Mouse (Mus musculus) embryonic facial prominence, embryonic 11.5 days (tissue): Measurements from ENCODE around the gene Exoc6. TPM values are rescaled to one million over a fixed set of nuclear protein-coding genes. Genes with fewer than 3 reads are reported as not detected.

ENCODE experiments used
- ATAC-seq: fragments of 200-750 bp; cut with Nextera tagmentation; replicated peaks from 2 replicates; pipeline ENCODE4 v1.8.0; 2017; ENCODE audit warnings: low read depth; ENCODE audit not compliant: insufficient number of reproducible peaks, low FRiP score, low TSS enrichment
- DNase-seq: peaks from one replicate; pipeline ENCODE4 v3.0.0-alpha.2; 2015; ENCODE audit warnings: low spot score
- H3K27ac ChIP-seq: fragments of 300-500 bp; sonication (generic); replicated peaks from 2 replicates; pipeline ENCODE4 v1.5.1; 2014; ENCODE audit warnings: mild to moderate bottlenecking, low read depth, low read length, control low read depth
- H3K27me3 ChIP-seq: fragments of 300-500 bp; sonication (generic); 2 replicates; pipeline ENCODE4 v1.6.1; 2014; ENCODE audit warnings: mild to moderate bottlenecking, low read length, moderate library complexity, mixed read lengths; ENCODE audit not compliant: control insufficient read depth, insufficient read depth
- H3K36me3 ChIP-seq: fragments of 300-500 bp; sonication (generic); replicated peaks from 2 replicates; pipeline ENCODE4 v1.6.1; 2014; ENCODE audit warnings: low read depth, mild to moderate bottlenecking, low read length, moderate library complexity, mixed read lengths; ENCODE audit not compliant: control insufficient read depth, insufficient read depth
- H3K4me1 ChIP-seq: fragments of 300-500 bp; sonication (generic); 2 replicates; pipeline ENCODE4 v1.6.1; 2014; ENCODE audit warnings: low read length, mixed read lengths; ENCODE audit not compliant: control insufficient read depth, insufficient read depth
- H3K4me2 ChIP-seq: fragments of 300-500 bp; sonication (generic); 2 replicates; pipeline ENCODE4 v1.6.1; 2014; ENCODE audit warnings: low read depth, mild to moderate bottlenecking, control low read depth, low read length, moderate library complexity
- H3K4me3 ChIP-seq: fragments of 300-500 bp; sonication (generic); 2 replicates; pipeline ENCODE4 v1.5.1; 2014; ENCODE audit warnings: low read depth, low read length, control low read depth
- H3K9ac ChIP-seq: fragments of 300-500 bp; sonication (generic); replicated peaks from 2 replicates; pipeline ENCODE4 v1.6.1; 2014; ENCODE audit warnings: mild to moderate bottlenecking, control low read depth, low read length
- H3K9me3 ChIP-seq: fragments of 300-500 bp; sonication (generic); replicated peaks from 2 replicates; pipeline ENCODE4 v1.6.1; 2016; ENCODE audit warnings: mild to moderate bottlenecking, low read length, inconsistent platforms, mixed read lengths; ENCODE audit not compliant: control insufficient read depth
- WGBS: fragments of 180-500 bp; shearing (Covaris S2); extraction: QIAGEN DNeasy Blood & Tissue Kit; methylation state at CpG from one replicate; pipeline ENCODE4 v1.1.7; 2014; 5-methylcytosine and 5-hydroxymethylcytosine counted together
- polyA plus RNA-seq: library from polyadenylated mRNA; unstranded; fragments of >200 nt; fragmentation: Nextera tagmentation; extraction: Ambion mirVana; gene quantifications from 2 replicates; pipeline ENCODE4 v1.2.1, GENCODE M21; 2014

Gene Exoc6
- polyA plus RNA-seq, 1 experiment from 2014 or later: 10.3 TPM

GRCm38 (mm10) chr19:37715980-37716379 is 165.8 kb downstream of the Exoc6 start:
- ATAC-seq (no peak), DNase-seq (no peak)
- Histone ChIP-seq H3K4me1 (no peaks in the 10 kb centered on the region), H3K27me3 (no peaks in the 10 kb centered on the region), H3K36me3 (no peaks in the 10 kb centered on the region), H3K27ac (no peak overlapping the region), H3K4me3 (no peak overlapping the region), H3K9me3 (no peaks in the 10 kb centered on the region), H3K4me2 (no peak overlapping the region), H3K9ac (no peak overlapping the region)
- 81% methylated on average over 1 of the region's 1 CpGs for WGBS

- Histone ChIP-seq H3K4me3 (no peak overlapping the region), H3K27ac (no peak overlapping the region), H3K9me3 (no peaks in the 10 kb centered on the region), H3K27me3 (no peaks in the 10 kb centered on the region), H3K9ac (no peak overlapping the region), H3K4me1 (no peaks in the 10 kb centered on the region), H3K4me2 (no peak overlapping the region), H3K36me3 (no peaks in the 10 kb centered on the region)
- ATAC-seq: peak; percentile 67; the same call in 1 of the 2 replicates
- 81% methylated on average over 12 of the region's 12 CpGs for WGBS
- DNase-seq: peak; percentile 16
These were observed 166.4 kb downstream of the Exoc6 start for GRCm38 (mm10) chr19:37716524-37717175.

- 29% methylated on average over 1 of the region's 1 CpGs for WGBS
- Histone ChIP-seq H3K36me3 (no peaks in the 10 kb centered on the region), H3K9me3 (no peaks in the 10 kb centered on the region), H3K27ac (no peak overlapping the region), H3K9ac (no peak overlapping the region), H3K4me3 (no peak overlapping the region), H3K27me3 (no peaks in the 10 kb centered on the region), H3K4me2 (no peak overlapping the region), H3K4me1 (no peaks in the 10 kb centered on the region)
- no peak for ATAC-seq
- DNase-seq: no peak
These were observed 168.9 kb downstream of the Exoc6 start for GRCm38 (mm10) chr19:37719166-37719565.

- 95% methylated on average over 5 of the region's 5 CpGs for WGBS
- ATAC-seq (no peak), DNase-seq (no peak)
- no peak overlapping the region for H3K4me3 ChIP-seq
- H3K36me3 ChIP-seq: no peaks in the 10 kb centered on the region
- H3K4me2 ChIP-seq: no peak overlapping the region
- H3K27me3 ChIP-seq: no peaks in the 10 kb centered on the region
- no peaks in the 10 kb centered on the region for H3K4me1 ChIP-seq
- no peaks in the 10 kb centered on the region for H3K9me3 ChIP-seq
- no peak overlapping the region for H3K9ac ChIP-seq
- no peak overlapping the region for H3K27ac ChIP-seq
These were observed 174.4 kb downstream of the Exoc6 start for GRCm38 (mm10) chr19:37724591-37724990.

- WGBS: 92% methylated on average over 7 of the region's 7 CpGs
These were observed 176.4 kb downstream of the Exoc6 start for GRCm38 (mm10) chr19:37726585-37726984.

GRCm38 (mm10) chr19:37727366-37727765 is 177.1 kb downstream of the Exoc6 start:
- no peaks in the 10 kb centered on the region for H3K36me3 ChIP-seq
- no peak for DNase-seq
- no peaks in the 10 kb centered on the region for H3K4me1 ChIP-seq
- H3K27ac ChIP-seq: no peak overlapping the region
- H3K27me3 ChIP-seq: no peaks in the 10 kb centered on the region
- no peak overlapping the region for H3K4me3 ChIP-seq
- no peaks in the 10 kb centered on the region for H3K9me3 ChIP-seq
- whole genome bisulfite sequencing: 91% methylated on average over 2 of the region's 2 CpGs
- no peak for ATAC-seq
- no peak overlapping the region for H3K9ac ChIP-seq
- H3K4me2 ChIP-seq: no peak overlapping the region

More at GRCm38 (mm10) chr19:37726585-37726984, 176.4 kb downstream of the Exoc6 start:
- Histone ChIP-seq H3K9ac (no peak overlapping the region), H3K4me2 (no peak overlapping the region), H3K27me3 (no peaks in the 10 kb centered on the region), H3K27ac (no peak overlapping the region), H3K9me3 (no peaks in the 10 kb centered on the region), H3K4me3 (no peak overlapping the region), H3K4me1 (no peaks in the 10 kb centered on the region), H3K36me3 (no peaks in the 10 kb centered on the region)
- ATAC-seq (no peak), DNase-seq (no peak)

Other genes with a start within 250 kb of the Exoc6 start
- gene Ide, start 212.6 kb upstream of the Exoc6 start, polyA plus RNA-seq: 47.8 and 48.8 TPM in 2 replicates
- gene Kif11, start 174.0 kb upstream of the Exoc6 start, polyA plus RNA-seq: 97.4 and 110 TPM in 2 replicates
- gene Hhex, start 115.6 kb upstream of the Exoc6 start, polyA plus RNA-seq: 3.9 and 4.0 TPM in 2 replicates
- gene Cyp26c1, start 135.2 kb downstream of the Exoc6 start, polyA plus RNA-seq: 2.6 and 3.3 TPM in 2 replicates
- 16.4 and 20.6 TPM in 2 replicates for gene Cyp26a1, start 147.4 kb downstream of the Exoc6 start, polyA plus RNA-seq